Mouse (Mus musculus): ENCODE measurements around the gene Brd2.
A peak's percentile ranks its signal among the peaks of the same experiment; 100 is the strongest.

DNA sequence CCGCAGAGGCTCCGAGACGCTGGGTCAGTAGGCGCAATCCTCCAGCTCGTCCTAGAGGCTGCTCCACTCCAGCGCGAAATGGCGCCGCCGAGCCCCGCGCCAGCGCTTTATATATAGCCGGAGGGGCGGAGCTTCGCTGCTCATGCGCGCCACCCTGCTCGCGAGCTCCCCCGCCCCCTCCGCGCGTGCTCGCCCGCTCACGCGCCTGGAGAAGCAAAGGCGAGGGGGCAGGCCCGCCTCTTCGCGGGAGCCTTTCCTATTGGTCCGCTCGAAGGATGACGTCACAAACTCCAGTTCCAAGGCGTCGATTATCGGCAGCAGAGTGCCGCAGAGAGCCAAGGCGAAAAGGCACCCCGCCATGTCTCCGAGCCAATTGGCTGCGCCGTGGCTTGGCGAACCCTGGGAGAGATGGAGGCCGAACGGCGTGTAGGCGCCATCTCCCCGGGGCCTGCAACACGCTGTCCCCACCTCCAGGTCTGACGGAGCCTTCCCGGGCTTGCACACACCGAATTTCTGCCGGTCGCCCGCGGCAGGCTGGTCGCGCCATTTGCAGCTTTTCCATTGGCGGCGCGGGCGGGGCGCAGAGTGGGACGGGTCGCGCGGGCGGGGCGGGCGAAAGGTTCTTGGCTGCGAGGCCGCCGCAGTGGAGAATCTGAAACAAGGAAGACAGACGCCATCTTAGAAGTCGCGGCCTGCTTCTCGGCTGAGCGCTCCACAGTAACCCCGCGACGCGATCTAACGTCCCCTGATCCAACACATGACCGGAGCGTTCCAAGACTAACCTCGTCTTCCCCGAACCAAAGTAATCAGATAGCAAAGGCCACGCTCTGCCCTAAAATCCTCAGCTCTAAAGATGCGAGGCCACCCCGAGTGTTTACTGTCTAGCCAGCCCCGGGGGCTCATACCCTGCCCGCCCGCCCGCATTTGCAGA is 2.9 kb downstream of the Brd2 start, which contains the start of gene H2-DMa:
- TF ChIP-seq CTCF (IDR thresholded peaks at IDR 0.05; ENCODE audit: low read depth) (0 out of 2 replicates have a peak, but pooled peaks have one; percentile 3), EP300 (IDR thresholded peaks at IDR 0.05; ENCODE audit: low read depth) (0 out of 2 replicates have a peak, but pooled peaks have one; percentile 4)
